Mouse (Mus musculus): ENCODE data around the gene Bicdl1.

Gene Bicdl1

DNA sequence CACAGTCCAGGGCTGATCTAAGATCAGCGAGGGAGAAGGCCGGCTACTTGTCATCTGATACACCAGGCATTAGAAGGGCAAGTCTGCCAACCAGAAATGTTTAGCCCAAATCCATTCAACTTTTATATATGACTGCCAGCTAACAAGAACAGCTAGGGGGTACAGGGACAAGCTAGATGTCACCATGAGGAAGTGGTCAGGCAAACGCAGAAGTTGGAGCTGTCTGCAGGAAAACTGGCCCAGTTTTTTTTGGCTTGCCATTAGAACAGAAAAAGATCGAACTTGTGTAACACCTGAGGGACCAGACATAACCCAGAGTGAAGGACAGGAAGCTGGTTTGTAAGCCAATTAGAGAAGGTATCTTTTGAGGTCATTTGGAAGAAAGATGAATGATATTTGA lies 30.2 kb downstream of the Bicdl1 start:
- CTCF ChIA-PET, result no interaction called here
- POLR2A ChIA-PET, result interaction anchor here in 2 of 4 experiments (0.7 to 1.3 kb wide), 4 partner anchors 8 to 78 kb away, joined by 3 to 6 read pairs (median 3); partner anchors contain the start of gene Bicdl1 (in 1 of the 2)

DNA sequence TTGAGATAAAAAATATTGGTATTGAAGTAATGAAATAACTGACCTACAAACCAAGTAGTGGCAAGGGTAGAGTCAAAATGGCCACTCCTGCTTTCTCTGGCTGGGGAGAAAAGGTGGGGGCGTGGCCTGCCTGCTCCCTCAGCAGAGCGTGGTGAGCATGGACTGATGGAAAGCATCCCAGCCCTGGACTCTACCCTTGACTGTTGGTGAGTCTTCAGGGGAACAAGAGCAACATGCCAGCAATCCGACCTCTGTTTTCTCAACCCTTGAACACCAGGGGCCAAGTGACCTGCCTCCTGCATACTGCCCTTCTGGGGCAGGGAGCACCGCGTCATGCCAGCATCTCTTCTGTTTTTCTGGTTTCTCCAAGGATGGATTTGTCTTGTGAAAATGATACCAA lies 34.6 kb downstream of the Bicdl1 start:
- CTCF ChIA-PET, result no interaction called here
- POLR2A ChIA-PET, result interaction anchor here in 2 of 4 experiments (0.6 to 1.3 kb wide), 4 partner anchors 12 to 749 kb away, joined by 3 read pairs; no protein-coding TSS in a partner anchor

DNA sequence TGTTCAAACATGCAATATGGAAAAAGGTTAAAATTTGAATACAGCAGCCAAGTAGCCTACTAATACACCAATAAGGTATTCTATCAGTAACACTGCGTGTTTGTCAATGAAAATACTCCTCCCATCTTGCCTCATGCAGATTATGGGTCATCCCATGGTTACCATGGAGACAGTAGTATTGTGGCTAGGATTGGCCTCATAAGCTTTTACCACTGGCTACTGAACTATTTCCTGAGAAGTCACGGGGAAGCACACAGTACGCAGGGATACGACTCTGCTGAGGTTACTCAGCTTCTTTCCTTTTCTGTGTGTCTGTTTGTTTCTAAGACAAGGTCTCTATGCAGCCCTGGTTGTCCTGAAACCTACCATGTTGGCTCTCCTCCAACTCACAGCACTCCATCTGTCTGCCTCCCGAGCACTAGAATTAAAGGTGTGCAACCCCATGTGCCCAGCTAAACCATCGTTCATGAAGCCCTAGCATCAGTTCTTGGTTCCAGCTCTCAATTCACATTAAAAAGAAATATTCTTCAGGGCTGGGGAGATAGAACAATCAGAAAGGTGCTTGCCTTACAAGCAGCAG lies 36.1 kb downstream of the Bicdl1 start:
- ChIA-PET POLR2A (interaction anchor here in 3 of 4 experiments (0.6 to 1.3 kb wide), 9 partner anchors 8 to 1130 kb away, joined by 3 to 7 read pairs (median 4); no protein-coding TSS in a partner anchor), CTCF (interaction anchor here in 2 of 4 experiments (0.5 to 0.6 kb wide), 2 partner anchors 41 to 437 kb away, joined by 3 read pairs; no protein-coding TSS in a partner anchor)

DNA sequence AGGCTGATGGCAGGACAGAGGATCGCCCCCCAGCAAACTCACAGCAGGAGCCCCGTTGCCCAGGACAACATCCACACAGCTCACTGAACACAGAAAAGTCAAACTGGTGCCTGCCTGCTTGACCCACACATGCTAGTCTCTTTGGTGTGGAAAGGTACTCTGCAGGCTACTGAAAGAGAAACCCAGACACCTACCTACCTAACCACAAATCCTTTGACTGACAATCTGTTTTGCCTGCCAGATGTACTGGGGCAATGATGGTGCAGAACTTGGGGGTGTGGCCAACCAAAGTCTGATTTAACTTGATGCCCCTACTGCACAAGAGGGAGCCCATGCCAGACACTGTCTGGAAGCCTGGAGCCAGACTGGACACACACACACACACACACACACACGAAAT lies 38.1 kb downstream of the Bicdl1 start:
- CTCF ChIA-PET, result interaction anchor here in 1 of 4 experiments (0.6 kb wide), 1 partner anchor 48 kb away, joined by 3 read pairs; no protein-coding TSS in a partner anchor

DNA sequence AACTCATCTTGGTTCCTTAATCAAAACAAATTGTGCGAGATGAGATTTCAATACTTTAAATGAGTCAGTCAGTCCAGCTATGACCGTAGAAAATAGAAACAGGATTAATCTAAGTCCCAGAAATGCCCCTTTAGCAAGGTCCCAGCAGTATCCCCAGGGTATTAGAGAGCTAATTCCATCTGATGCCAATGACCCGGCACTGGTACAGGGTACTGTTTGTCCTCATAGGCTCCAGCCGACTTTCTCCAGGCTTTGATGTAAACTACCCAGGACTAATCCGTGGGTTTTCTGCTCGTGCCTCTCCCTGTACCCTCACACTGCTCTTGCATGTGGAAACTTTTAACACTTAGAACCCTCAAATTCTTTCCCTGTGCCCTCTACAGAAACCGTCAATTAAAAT lies 44.7 kb downstream of the Bicdl1 start:
- ChIA-PET POLR2A (no interaction called here), CTCF (interaction anchor here in 1 of 4 experiments (0.7 to 1.1 kb wide), 2 partner anchors 124 to 148 kb away, joined by 3 to 4 read pairs; no protein-coding TSS in a partner anchor)

More for the DNA sequence above, 38.1 kb downstream of the Bicdl1 start:
- POLR2A ChIA-PET, result interaction anchor here in 1 of 4 experiments (0.7 to 1.1 kb wide), 2 partner anchors 12 to 162 kb away, joined by 3 to 5 read pairs; no protein-coding TSS in a partner anchor

DNA sequence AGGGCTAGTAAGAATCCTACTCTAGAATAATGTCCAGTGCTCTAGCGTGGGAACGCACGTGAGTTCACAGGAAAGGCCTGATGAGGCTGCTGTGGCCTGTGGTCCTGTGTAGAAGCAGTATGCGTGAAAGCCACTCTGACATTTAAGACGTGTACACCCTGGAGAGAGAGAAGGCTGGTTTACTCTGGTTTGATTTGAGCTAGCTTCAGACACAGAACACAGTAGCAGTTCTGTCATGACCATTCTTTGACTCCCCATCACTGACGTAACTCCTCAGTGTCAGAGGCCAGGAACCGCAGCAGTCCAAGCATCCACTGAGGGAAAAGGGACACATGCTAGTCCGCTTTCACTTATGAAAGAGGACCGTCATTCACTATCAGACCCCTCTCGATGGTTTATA lies 46.3 kb downstream of the Bicdl1 start:
- CTCF ChIA-PET, result interaction anchor here in 1 of 4 experiments (0.7 kb wide), 1 partner anchor 422 kb away, joined by 3 read pairs; no protein-coding TSS in a partner anchor

DNA sequence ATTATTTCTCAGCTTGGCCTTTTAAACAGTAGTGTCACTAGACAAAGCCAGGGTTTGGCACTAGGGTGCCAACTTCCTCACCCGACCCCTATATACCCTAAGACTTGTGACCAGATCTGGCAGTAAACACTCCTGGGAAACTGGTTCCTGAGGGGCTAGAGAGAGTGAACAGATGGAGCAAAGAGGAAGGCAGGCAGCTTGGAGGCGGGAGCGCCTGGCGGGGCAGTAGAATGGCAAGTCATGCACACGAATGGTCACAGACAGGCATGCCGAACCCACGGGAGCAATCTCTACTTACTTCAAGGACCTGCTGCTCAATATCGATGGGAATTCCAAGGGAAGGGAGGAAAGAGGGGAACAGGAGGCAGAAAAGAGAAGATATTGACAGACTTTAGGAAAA lies 59.6 kb downstream of the Bicdl1 start:
- ChIA-PET POLR2A (no interaction called here), CTCF (no interaction called here)

More for the DNA sequence above, 46.3 kb downstream of the Bicdl1 start:
- POLR2A ChIA-PET, result interaction anchor here in 2 of 4 experiments (0.6 to 1.0 kb wide), 5 partner anchors 11 to 788 kb away, joined by 3 to 7 read pairs (median 4); no protein-coding TSS in a partner anchor

DNA sequence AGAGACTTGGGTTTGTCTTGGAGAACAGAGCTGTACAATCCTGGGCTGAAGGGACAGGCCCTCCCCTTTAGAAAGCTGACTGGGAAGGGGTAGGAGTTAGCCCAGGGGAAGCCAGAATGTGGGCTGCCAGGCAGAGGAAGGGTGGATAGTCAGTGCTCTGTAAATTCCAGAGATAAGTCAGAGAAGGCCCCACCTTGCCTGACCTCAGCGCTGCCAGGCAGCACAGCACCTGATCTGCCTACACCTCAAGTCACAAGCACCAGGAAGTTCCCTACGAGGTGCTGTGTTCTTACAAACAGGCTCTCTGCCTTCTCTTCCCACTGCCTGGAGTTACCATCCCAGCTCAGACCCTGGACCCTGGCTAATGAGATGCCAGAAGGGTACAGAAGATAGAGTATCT lies 61.0 kb downstream of the Bicdl1 start:
- CTCF ChIA-PET, result no interaction called here
- POLR2A ChIA-PET, result interaction anchor here in 3 of 4 experiments (0.6 to 0.7 kb wide), 3 partner anchors 178 to 563 kb away, joined by 3 to 5 read pairs (median 4); no protein-coding TSS in a partner anchor

DNA sequence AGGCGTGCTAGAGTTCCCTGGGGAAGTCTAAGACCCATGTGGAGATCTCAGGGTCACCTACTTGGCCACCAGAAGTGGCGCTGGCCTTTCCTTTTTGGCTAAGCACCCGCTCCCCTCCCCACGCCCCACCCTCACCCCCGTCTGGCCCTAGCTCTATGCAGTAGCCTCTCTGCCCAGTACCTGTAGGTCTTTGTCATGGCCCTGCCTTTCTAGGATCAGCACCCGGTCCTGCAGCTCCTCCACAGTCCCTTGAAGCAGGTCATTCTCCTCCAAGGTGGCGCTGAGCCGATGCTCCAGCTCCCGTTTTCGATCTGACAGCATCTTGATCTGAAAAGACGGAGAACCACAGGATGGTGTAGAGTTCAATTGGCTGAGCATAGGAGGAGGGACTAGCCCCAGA lies 61.4 kb downstream of the Bicdl1 start:
- ChIA-PET CTCF (no interaction called here), POLR2A (interaction anchor here in 3 of 4 experiments (0.5 to 0.7 kb wide), 4 partner anchors 139 to 563 kb away, joined by 3 to 5 read pairs (median 4); no protein-coding TSS in a partner anchor)

DNA sequence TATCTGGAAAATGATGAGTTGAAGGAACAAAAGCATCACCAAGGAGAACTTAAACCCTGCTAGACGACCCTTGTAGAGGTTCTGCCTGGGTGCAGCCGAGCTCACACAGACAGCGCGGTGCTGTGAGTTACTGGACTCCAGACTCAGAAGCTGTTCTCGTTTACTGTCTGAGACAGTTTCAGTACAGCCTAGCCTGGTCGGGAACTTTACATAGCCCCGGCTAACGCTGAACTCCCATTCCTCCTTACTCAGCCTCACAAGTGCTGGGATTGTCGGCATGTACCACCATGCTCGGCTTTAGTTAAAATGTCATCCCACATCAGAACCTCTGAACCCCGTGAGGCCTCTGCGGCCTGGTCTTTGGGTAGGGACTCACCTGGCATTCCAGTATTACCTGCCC lies 62.4 kb downstream of the Bicdl1 start:
- POLR2A ChIA-PET, result interaction anchor here in 1 of 4 experiments (1.5 kb wide), 1 partner anchor 14 kb away, joined by 4 read pairs; no protein-coding TSS in a partner anchor
- CTCF ChIA-PET, result no interaction called here

DNA sequence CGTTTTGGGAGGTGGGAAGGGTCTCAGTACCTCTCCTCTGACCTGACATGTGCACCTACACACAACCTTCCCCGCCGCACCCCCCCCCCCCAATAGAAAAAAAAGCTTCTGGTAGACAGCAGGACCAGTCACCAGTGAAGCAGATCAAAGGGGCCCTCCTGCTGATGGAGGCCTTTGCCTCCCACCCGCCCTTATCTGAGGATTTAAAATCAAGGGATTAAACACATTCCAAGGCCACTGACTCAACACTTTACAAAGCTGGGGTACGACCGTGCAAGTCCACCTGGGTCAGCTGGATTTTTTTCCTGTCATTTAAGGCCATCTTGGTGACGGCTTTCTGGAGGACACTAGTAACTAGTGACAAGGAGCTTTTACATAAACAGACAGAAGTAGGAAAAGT lies 63.5 kb downstream of the Bicdl1 start:
- CTCF ChIA-PET, result interaction anchor here in 2 of 4 experiments (0.6 kb wide), 2 partner anchors 15 to 65 kb away, joined by 3 to 4 read pairs; no protein-coding TSS in a partner anchor

DNA sequence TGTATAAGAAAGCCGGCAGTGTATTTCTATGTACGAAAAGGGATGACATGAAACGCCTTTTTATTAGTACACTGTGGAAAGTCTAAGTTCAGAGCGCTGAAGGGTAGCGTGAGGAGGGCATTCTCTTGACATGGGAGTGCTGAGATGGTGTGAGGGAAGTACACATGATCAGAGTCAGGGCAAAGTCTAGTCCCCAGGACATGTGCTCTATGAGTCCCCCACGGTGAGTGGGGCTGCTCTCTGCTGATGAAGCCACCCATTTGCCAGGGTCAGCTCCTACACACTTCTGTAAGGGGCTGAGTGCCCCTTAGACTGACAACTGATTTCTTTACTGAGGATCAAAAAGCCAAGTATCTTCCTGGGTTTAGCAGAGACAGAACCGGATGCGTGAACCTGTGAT lies 64.2 kb downstream of the Bicdl1 start:
- POLR2A ChIA-PET, result interaction anchor here in 1 of 4 experiments (1.2 to 1.5 kb wide), 2 partner anchors 13 to 176 kb away, joined by 3 to 4 read pairs; no protein-coding TSS in a partner anchor
- CTCF ChIA-PET, result no interaction called here

More for the DNA sequence above, 63.5 kb downstream of the Bicdl1 start:
- POLR2A ChIA-PET, result interaction anchor here in 3 of 4 experiments (0.5 to 1.5 kb wide), 7 partner anchors 13 to 270 kb away, joined by 3 to 4 read pairs (median 3); no protein-coding TSS in a partner anchor

DNA sequence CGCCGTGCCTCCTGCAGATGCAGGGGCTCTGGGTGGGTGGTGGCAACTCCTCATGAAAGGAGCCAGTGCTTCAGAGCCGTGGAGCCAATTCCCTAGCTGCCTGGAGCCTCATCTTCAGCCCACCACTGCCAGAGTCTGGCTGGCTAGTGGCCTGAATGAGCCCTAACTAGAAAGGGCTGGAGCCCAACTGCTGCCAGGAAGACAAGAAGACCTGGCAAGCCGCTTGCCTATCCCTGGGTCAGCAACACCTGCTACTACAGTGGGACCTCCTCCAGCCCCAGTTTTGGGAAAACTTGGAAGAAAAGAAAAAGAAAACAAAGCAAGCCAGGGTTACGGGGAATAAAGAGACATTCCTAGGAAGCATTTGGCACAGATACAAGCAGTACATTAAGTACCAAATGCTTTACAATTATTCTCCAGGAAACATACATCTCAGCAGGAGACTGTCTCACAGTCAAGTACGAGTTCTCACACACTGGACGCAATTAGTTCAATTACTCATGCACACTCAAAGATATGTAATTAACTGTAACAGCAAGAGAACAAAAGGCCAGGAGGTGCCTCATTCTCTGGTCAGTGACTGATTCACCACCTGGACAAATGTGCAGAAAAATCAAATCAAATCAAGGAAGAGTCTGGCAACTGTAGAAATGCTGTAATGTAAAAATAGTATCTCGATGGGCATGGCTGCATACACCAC lies 64.9 kb downstream of the Bicdl1 start:
- CTCF ChIA-PET, result interaction anchor here in 1 of 4 experiments (0.6 kb wide), 1 partner anchor 614 kb away, joined by 3 read pairs; no protein-coding TSS in a partner anchor
- POLR2A ChIA-PET, result interaction anchor here in 1 of 4 experiments (0.6 to 1.0 kb wide), 2 partner anchors 13 to 33 kb away, joined by 3 to 4 read pairs; no protein-coding TSS in a partner anchor

DNA sequence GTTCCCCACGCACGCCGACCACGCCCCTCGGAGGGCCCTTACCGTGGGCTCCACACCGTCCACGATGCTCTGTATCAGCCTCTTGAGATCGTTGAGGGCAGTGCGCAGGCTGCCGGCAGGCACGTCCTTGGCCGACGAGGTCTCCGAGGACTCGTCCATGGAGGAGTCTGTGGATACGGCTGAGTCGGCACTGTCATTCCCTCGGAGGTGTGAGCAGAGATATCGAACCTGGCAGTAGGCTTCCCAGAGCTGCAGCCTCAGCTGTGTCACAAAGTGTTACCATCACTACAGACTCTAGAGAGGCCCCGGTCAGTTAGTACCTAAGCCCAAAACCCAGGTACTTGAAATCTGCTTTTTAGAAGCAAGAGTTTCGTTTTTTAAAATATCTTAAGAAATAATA lies 68.8 kb downstream of the Bicdl1 start:
- ChIA-PET POLR2A (interaction anchor here in 1 of 4 experiments (0.8 to 1.4 kb wide), 2 partner anchors 64 to 120 kb away, joined by 6 to 7 read pairs; no protein-coding TSS in a partner anchor), CTCF (interaction anchor here in 1 of 4 experiments (1.2 kb wide), 1 partner anchor 10 kb away, joined by 3 read pairs; no protein-coding TSS in a partner anchor)

DNA sequence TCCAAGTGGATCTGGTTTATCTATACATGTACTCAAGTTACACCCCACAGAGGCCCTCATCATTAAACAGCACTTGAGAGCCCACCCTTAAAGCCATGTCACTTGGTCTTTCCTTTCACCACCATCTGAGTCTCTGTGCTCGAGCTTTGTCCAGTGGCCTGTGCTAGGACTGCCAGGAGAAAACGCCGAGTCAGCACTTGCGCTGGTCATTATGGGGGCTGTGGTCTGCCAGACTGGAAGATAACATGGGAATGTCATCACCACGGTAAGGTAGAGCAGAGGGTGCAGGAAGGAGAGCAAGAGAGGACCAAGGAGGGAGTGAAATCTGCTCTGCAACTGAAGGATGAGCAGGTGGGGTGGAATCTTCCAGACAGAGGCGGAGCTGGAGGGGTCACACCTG lies 73.1 kb downstream of the Bicdl1 start:
- ChIA-PET POLR2A (interaction anchor here in 2 of 4 experiments (0.6 to 1.4 kb wide), 8 partner anchors 26 to 168 kb away, joined by 3 to 4 read pairs (median 3); partner anchors contain the start of gene Rplp0 (in 1 of the 2)), CTCF (interaction anchor here in 3 of 4 experiments (0.5 to 1.7 kb wide), 6 partner anchors 26 to 843 kb away, joined by 3 to 4 read pairs (median 4); no protein-coding TSS in a partner anchor)

DNA sequence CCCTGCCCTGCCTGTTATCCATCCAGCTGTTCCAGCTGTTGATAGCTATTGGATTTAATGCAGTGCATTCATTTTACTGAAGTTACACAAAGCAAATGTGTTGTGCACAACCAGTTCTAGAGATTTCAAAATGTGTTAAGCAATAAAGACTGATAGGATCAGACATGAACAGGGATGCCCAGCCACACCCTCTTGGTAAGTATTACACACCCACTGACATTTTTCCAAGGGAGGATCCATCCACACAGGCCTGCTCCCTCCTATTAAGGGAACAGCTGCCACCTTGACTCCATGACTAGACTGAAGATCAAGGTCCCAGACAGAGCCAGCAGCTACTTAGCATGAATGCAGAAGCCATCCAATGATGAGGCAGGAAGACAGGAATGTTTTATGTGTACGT lies 74.2 kb downstream of the Bicdl1 start:
- CTCF ChIA-PET, result interaction anchor here in 2 of 4 experiments (0.6 to 1.7 kb wide), 4 partner anchors 27 to 75 kb away, joined by 3 to 4 read pairs (median 4); no protein-coding TSS in a partner anchor
- POLR2A ChIA-PET, result interaction anchor here in 3 of 4 experiments (0.6 to 1.6 kb wide), 8 partner anchors 11 to 753 kb away, joined by 3 to 5 read pairs (median 3); partner anchors contain the start of gene Rplp0 (in 1 of the 3)

DNA sequence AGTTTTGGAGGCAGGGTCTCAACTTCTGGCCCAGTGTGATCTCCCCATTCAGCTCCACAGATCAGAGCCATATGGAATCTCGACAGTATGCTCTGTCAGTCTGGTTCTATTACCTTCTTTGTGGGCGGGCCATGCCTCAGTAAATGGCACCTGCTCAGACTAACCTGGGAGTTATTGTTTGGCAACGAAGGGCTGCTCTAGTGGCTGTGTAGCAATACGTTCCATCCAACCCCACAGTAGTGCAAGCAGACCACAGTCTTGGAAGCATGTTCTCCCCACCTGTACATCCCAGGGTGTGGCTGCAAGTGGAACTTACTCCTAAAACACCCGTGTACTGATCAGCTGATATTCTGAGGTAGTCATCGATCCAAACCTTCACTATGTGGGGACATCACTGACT lies 74.7 kb downstream of the Bicdl1 start:
- CTCF ChIA-PET, result interaction anchor here in 1 of 4 experiments (0.9 kb wide), 1 partner anchor 76 kb away, joined by 3 read pairs; no protein-coding TSS in a partner anchor

DNA sequence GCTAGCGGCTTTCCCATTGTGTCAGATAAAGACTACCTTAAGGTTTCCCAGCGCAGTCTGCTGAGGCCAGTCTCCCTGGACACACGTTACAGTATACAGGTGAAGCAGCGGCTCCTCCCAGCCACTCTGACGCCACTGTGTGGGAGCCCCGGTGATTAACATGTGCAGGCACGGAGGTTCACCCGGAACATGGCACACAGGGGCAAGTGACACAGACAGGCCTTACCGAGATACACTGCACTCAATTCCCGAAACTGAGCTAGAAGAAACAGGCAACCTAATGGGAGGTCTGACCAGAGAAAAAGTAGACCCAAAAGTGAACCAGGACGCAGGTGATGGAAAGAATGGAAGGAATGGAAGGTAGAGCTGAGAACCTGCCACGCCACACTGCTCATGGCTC lies 77.6 kb downstream of the Bicdl1 start:
- CTCF ChIA-PET, result interaction anchor here (0.5 to 2.4 kb wide), 14 partner anchors 9 to 1334 kb away, joined by 3 to 13 read pairs (median 3); partner anchors contain the start of gene Rab35 (in 2 of the 4)
- POLR2A ChIA-PET, result interaction anchor here in 2 of 4 experiments (0.8 to 3.2 kb wide), 14 partner anchors 10 to 165 kb away, joined by 3 to 26 read pairs (median 4); partner anchors contain the start of genes Rab35 (in 2 of the 2) and Rplp0 (in 2 of the 2)

More for the DNA sequence above, 74.7 kb downstream of the Bicdl1 start:
- POLR2A ChIA-PET, result interaction anchor here in 1 of 4 experiments (1.0 to 1.6 kb wide), 2 partner anchors 44 to 754 kb away, joined by 3 read pairs; no protein-coding TSS in a partner anchor

All from embryonic stem cell, embryonic (primary cell).